Mouse (Mus musculus) left cerebral cortex, postnatal 14 days (tissue): ENCODE results near the gene Ccser2. TPM values are rescaled to one million over a fixed set of nuclear protein-coding genes. Genes with fewer than 3 reads are reported as not detected.

ENCODE experiments used
- DNase-seq, 2 experiments: peaks; one replicate each; pipeline ENCODE4 v3.0.0; 2021 to 2022; ENCODE audit warnings: low spot score in 2 of 2, mixed read lengths in 1 of 2
- intact Hi-C: fragments of 180-260 bp; cut with DNase I; formaldehyde crosslinking; loops from one replicate; pipeline ENCODE4 v1.15.1; 2025
- total RNA-seq, 2 experiments: library from RNA; stranded (reverse); gene quantifications; 2 replicates each; pipeline ENCODE4 v1.2.3; 2021

Gene Ccser2
- total RNA-seq, 2 experiments from 2014 or later: 83.4 to 91.2 TPM

GRCm38 (mm10) chr14:36952687-36953426 is 15.7 kb downstream of the Ccser2 start:
- intact Hi-C loops: loop anchor here (5.0 kb wide), 2 partner anchors 79 to 86 kb away; no protein-coding TSS in a partner anchor
- no peak for DNase-seq

GRCm38 (mm10) chr14:36952142-36952541 is 16.4 kb downstream of the Ccser2 start:
- intact Hi-C loops: loop anchor here (5.0 kb wide), 2 partner anchors 80 to 85 kb away; no protein-coding TSS in a partner anchor
- DNase-seq: peak in 1 of 2 experiments; percentile 47

- peak; percentile 24 to 48 for DNase-seq
Measured at GRCm38 (mm10) chr14:36942716-36943115, 25.9 kb downstream of the Ccser2 start.

DNA sequence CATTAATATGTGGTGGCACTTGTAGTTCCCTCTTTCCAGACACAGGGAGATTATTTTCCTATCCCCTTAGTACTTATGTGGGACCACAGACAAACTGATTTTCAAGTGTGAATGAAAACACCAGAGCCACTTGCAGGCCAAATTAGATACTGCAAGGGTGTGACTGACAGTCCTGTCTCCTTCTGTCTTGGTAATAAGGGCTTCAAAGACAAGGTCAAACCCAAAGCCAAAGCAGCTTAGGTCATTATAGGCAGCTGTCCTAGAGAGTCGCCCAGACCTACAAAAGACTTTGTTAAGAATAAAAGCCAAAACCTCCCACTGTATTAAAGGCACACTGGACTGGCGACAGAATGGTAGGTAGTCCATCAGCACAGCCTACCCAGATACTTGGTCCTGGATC is 30.6 kb downstream of the Ccser2 start:
- no peak for DNase-seq
- intact Hi-C loops: loop anchor here (1.0 kb wide), 1 partner anchor 71 kb away; no protein-coding TSS in a partner anchor

More at GRCm38 (mm10) chr14:36942716-36943115, 25.9 kb downstream of the Ccser2 start:
- intact Hi-C loops: no loop called here

GRCm38 (mm10) chr14:36937080-36937878 is 31.3 kb downstream of the Ccser2 start:
- intact Hi-C loops: loop anchor here (1.0 kb wide), 1 partner anchor 70 kb away; no protein-coding TSS in a partner anchor
- peak; percentile 36 to 62 for DNase-seq

- no peak for DNase-seq
- intact Hi-C loops: no loop called here
Measured at GRCm38 (mm10) chr14:36932638-36933382, 35.8 kb downstream of the Ccser2 start.

DNA sequence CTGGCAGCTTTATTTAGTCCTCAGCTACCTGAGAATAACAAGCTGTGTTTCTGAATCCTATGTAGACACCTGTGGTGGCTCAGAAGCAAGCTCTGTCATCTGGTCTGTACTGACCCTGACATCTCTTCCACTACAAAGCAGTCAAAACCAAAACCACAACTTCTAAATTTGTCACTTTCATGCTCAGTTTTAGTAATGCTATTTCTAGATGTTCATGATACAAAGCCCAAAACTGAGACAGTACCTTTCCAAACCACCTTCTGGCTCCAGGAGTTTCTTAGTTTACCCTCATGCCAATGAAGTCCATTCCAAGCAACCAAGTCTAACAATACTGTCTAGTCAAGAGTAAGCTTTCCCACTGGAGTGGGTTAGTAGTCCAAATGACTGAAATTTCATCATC is 36.5 kb downstream of the Ccser2 start:
- intact Hi-C loops: no loop called here
- no peak for DNase-seq

GRCm38 (mm10) chr14:36923383-36923782 is 45.2 kb downstream of the Ccser2 start:
- intact Hi-C loops: no loop called here
- no peak for DNase-seq

DNA sequence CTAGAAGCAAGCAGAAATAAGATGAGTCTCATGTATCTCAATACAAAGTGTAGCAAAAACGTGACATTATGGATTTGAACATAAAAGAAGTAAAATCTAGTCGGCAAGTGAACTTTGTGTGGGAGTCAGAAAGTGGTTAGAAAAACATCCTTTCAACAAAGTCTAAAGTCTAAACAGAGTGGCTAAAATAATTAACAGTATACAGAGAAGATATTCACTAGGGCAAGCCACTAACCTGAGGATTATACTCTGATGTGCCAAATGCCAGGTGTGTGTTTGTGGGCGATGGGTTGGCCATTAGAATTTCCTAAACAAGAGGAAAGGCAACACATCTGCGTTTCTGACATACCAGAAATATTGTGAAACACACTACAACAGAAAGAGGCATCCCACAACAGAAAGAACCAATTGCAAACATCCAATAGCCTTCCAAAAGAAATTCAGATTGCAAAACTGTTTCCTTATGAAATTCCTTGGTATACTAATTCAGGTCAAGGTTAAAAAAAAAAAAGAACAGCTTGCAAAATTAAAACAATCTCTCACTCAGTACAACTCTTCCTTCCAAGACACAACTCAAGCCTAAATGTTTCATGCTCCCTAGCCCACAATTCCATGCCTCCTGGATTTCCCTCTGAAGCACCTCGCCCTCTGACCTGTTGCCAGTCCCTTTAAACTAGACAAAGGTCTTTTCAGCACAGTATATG is 47.1 kb downstream of the Ccser2 start:
- intact Hi-C loops: no loop called here
- no peak for DNase-seq

GRCm38 (mm10) chr14:36919886-36920285 is 48.7 kb downstream of the Ccser2 start:
- no peak for DNase-seq
- intact Hi-C loops: no loop called here

GRCm38 (mm10) chr14:36919146-36919545 is 49.4 kb downstream of the Ccser2 start:
- intact Hi-C loops: no loop called here
- DNase-seq: peak; percentile 61 to 70

GRCm38 (mm10) chr14:36915203-36915602 is 53.4 kb downstream of the Ccser2 start:
- intact Hi-C loops: no loop called here
- DNase-seq: no peak

- DNase-seq: no peak
- intact Hi-C loops: no loop called here
Measured at GRCm38 (mm10) chr14:36914473-36915005, 54.0 kb downstream of the Ccser2 start.

DNA sequence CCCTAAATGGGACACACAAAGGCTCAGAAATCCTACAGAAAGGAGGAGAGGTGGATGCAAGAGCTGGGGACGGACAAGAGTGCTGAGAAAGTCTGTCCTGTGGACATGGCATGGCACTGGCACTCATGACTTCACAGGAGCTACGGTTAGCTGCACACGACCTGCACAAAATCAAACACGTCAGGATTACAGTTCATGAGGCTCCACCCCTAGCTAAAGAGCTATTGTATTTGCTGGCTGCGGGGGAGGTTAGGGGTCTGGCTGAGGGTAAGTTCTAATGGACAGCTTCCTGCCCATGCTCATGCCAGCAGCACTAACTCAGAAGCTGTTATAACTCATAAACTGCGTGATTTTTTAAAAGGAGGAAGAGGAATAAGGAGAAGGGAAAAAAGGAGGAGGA is 56.8 kb downstream of the Ccser2 start:
- intact Hi-C loops: no loop called here
- DNase-seq: no peak

GRCm38 (mm10) chr14:36905809-36906522 is 62.6 kb downstream of the Ccser2 start:
- DNase-seq: no peak

DNA sequence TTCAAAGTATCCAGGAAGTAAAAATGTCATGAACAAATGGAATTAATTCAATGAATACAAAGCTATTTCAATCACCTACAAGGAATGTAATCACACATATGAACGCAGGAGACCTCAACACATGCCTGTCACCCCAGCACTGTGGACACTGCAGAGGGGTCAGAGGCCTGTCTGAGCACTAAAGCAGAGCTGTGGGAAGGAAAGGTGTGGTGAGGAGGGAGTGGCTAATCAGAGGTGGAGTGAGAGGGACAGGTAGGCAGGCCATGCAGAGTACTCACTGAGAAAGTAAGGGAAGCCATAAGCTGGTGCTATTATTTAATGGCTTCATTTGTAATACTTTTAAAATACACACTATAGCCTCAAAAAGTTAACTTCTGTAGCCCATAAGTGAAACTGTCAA is 64.4 kb downstream of the Ccser2 start:
- intact Hi-C loops: no loop called here
- DNase-seq: no peak

More at GRCm38 (mm10) chr14:36905809-36906522, 62.6 kb downstream of the Ccser2 start:
- intact Hi-C loops: no loop called here

- no peak for DNase-seq
- intact Hi-C loops: no loop called here
Measured at GRCm38 (mm10) chr14:36900883-36901282, 67.7 kb downstream of the Ccser2 start.

- intact Hi-C loops: no loop called here
Measured at GRCm38 (mm10) chr14:36894701-36895100, 73.9 kb downstream of the Ccser2 start.

More at GRCm38 (mm10) chr14:36894701-36895100, 73.9 kb downstream of the Ccser2 start:
- no peak for DNase-seq
